Mouse (Mus musculus): ENCODE data around the gene Tubb4a. TPM values are rescaled to one million over a fixed set of nuclear protein-coding genes. Genes with fewer than 3 reads are reported as not detected.

The Tubb4a gene
- polyA plus RNA-seq, 1 experiment from 2014 or later: 17.5 TPM

DNA sequence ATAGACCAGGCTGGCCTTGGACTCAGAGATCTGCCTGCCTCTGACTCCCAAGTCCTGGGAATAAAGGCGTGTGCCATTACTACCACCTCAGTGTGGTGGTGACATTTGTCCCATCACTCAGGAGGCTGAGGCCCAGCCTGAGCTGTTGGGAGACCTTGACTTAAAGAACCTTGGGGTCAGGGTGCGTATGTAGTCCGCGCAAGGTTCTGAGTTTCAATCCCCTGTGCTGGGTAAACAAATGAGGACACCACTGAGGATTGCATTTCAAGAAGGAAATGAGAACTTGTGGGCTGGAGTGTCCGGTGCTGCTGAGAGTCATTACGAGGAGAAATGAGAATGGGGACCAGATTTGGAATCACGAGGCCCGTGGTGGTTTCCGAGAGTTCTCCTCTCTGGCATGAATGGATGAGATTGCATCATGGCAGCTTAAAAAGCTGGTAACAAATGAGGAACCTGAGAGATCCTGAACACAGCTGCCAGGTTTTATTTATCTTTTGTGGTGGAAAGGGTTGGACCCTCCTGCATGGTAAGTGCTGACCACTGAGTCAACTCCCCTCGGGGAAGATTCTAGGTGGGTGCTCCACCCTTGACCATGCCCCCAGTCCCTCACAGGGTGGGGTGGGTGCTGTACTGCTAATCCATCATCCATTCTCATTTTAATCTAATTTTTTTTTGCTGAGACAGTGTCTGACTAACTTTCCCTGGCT lies 25.3 kb upstream of the Tubb4a start:
- ATAC-seq (ENCODE audit: low FRiP score, low read depth): no peak
- H3K4me2 ChIP-seq (replicated peaks): no peak overlapping the region
- 85% methylated on average over 10 of the region's 10 CpGs for WGBS
- H3K27me3 ChIP-seq: no peaks in the 10 kb centered on the region
- H3K4me1 ChIP-seq: no peaks in the 10 kb centered on the region
- no peaks in the 10 kb centered on the region for H3K9me3 ChIP-seq
- no peaks in the 10 kb centered on the region for H3K36me3 ChIP-seq
- no peak overlapping the region for H3K27ac ChIP-seq
- H3K4me3 ChIP-seq: no peak overlapping the region
- no peak overlapping the region for H3K9ac ChIP-seq

DNA sequence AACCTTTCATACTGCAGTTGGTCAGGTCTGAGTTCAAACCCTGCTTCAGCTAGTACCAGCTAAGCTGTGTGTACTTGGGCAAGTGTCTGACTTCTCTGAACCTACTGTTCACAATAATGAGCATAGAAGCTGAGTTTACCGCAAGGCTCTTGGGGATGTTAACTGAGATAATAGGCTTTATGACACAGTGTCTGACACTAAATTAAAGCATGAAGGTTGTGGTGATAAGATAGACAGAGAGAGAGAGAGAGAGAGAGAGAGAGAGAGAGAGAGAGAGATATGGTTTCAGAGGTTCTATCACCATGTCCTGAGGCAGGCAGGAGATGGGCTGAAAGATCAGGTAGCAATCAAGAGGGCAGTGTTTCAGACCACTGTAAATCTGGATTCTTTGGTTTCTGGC lies 22.4 kb upstream of the Tubb4a start:
- no peak overlapping the region for H3K4me2 ChIP-seq (replicated peaks)
- H3K27ac ChIP-seq: no peak overlapping the region
- no peaks in the 10 kb centered on the region for H3K27me3 ChIP-seq
- ATAC-seq (ENCODE audit: low FRiP score, low read depth): no peak
- no peak overlapping the region for H3K9ac ChIP-seq
- peaks cover 15% of the 10 kb centered on the region for H3K4me1 ChIP-seq
- H3K36me3 ChIP-seq: peaks cover 6% of the 10 kb centered on the region
- no peak overlapping the region for H3K4me3 ChIP-seq
- no peaks in the 10 kb centered on the region for H3K9me3 ChIP-seq
- 93% methylated on average over 1 of the region's 1 CpGs for WGBS

DNA sequence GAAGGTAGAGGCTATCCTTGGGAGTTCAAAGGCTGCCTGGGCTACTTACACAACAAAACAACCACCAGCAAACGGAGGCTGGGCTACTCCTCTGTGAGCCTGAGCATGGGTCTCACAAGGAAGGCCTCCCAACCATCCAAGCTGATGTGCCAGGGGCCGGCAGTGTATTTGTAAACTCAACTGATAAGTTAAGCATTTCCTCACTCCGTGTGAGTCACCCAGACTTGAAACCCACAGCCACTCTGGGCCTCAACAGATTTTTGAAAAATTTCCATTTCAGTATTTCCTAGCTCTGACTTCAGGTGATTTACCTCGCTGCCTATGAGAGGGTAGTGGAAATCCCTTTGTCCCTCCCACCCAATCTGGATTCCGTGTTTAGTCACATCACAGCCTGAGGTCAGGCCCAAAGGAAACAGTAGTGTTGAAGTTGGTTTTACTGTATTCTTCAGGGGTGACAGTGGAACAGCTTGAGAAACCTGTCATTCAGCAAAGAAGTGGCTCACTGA lies 21.1 kb upstream of the Tubb4a start:
- Histone ChIP-seq H3K4me2 (replicated peaks) (no peak overlapping the region), H3K9me3 (no peaks in the 10 kb centered on the region), H3K27ac (no peak overlapping the region), H3K4me3 (no peak overlapping the region), H3K4me1 (peaks cover 22% of the 10 kb centered on the region), H3K27me3 (no peaks in the 10 kb centered on the region), H3K9ac (no peak overlapping the region), H3K36me3 (peaks cover 6% of the 10 kb centered on the region)
- ATAC-seq (ENCODE audit: low FRiP score, low read depth): no peak
- WGBS: 48% methylated on average over 5 of the region's 5 CpGs

DNA sequence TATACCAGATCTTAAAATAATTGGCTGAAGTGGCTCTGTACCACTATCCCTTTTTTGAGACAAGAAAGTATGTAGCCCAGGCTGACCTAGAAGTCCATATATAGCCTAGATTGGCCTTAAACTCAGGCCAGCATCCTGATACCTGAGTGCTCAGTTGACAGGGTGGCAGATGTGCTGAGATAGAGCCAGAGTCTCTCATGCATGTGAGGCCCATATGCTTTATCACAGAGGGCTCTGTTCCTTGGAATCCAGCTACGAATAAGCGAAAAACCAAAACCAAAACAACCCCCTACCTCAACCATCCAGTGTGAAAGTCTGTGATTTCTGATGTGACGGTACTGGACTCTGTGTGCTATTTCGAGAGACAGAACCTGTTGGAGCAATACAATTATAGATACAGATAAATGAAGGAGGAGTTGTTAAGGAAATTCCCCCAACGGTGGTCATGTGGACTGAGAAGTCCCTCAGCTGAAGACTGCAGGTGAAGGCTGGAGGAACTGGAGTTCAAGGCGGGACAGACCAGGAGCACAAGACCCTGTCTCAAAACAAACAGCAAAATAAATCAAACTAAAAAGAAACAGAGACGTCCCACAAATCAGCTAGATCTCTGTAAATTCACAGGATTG lies 20.6 kb upstream of the Tubb4a start:
- peaks cover 6% of the 10 kb centered on the region for H3K36me3 ChIP-seq
- no peak overlapping the region for H3K4me3 ChIP-seq
- H3K27me3 ChIP-seq: no peaks in the 10 kb centered on the region
- H3K9me3 ChIP-seq: no peaks in the 10 kb centered on the region
- WGBS: 80% methylated on average over 7 of the region's 7 CpGs
- H3K4me2 ChIP-seq (replicated peaks): no peak overlapping the region
- H3K9ac ChIP-seq: no peak overlapping the region
- H3K27ac ChIP-seq: no peak overlapping the region
- peaks cover 22% of the 10 kb centered on the region for H3K4me1 ChIP-seq
- no peak for ATAC-seq (ENCODE audit: low FRiP score, low read depth)

DNA sequence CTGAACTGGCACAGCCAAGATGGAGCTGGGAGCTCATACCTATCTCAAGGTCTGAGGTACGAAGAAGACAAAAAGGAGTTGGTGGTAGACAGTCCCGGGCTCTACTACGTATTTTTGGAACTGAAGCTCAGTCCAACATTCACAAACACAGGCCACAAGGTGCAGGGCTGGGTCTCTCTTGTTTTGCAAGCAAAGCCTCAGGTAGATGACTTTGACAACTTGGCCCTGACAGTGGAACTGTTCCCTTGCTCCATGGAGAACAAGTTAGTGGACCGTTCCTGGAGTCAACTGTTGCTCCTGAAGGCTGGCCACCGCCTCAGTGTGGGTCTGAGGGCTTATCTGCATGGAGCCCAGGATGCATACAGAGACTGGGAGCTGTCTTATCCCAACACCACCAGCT lies 19.5 kb upstream of the Tubb4a start:
- no peaks in the 10 kb centered on the region for H3K27me3 ChIP-seq
- no peak overlapping the region for H3K4me3 ChIP-seq
- H3K9ac ChIP-seq: no peak overlapping the region
- no peak for ATAC-seq (ENCODE audit: low FRiP score, low read depth)
- H3K36me3 ChIP-seq: peaks cover 9% of the 10 kb centered on the region
- no peak overlapping the region for H3K27ac ChIP-seq
- peaks cover 22% of the 10 kb centered on the region for H3K4me1 ChIP-seq
- H3K9me3 ChIP-seq: no peaks in the 10 kb centered on the region
- 90% methylated on average over 5 of the region's 5 CpGs for WGBS
- H3K4me2 ChIP-seq (replicated peaks): peak overlapping the region; percentile 78

DNA sequence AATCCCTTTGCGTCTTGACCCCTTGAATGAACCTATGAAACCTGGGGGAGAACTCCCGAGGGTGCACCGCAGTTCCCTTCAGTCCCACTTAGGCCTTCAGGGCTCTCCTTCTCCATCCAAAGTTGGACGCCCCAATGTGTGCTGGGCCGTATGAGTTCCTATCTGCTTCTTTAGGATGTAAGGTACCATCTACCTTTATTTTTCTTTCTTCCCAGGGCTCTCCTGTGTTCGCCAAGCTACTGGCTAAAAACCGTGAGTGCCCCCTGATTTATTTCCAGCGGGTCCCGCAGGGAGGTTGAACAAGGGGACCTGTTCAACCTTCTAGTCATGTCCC lies 18.4 kb upstream of the Tubb4a start:
- 7% methylated on average over 9 of the region's 9 CpGs for WGBS
- Histone ChIP-seq H3K27ac (no peak overlapping the region), H3K9ac (peak overlapping the region; percentile 77), H3K4me1 (peaks cover 22% of the 10 kb centered on the region), H3K9me3 (no peaks in the 10 kb centered on the region), H3K27me3 (no peaks in the 10 kb centered on the region), H3K4me3 (peak overlapping the region; percentile 71), H3K4me2 (replicated peaks) (peak overlapping the region; percentile 78), H3K36me3 (peaks cover 9% of the 10 kb centered on the region)
- ATAC-seq (ENCODE audit: low FRiP score, low read depth): no peak

DNA sequence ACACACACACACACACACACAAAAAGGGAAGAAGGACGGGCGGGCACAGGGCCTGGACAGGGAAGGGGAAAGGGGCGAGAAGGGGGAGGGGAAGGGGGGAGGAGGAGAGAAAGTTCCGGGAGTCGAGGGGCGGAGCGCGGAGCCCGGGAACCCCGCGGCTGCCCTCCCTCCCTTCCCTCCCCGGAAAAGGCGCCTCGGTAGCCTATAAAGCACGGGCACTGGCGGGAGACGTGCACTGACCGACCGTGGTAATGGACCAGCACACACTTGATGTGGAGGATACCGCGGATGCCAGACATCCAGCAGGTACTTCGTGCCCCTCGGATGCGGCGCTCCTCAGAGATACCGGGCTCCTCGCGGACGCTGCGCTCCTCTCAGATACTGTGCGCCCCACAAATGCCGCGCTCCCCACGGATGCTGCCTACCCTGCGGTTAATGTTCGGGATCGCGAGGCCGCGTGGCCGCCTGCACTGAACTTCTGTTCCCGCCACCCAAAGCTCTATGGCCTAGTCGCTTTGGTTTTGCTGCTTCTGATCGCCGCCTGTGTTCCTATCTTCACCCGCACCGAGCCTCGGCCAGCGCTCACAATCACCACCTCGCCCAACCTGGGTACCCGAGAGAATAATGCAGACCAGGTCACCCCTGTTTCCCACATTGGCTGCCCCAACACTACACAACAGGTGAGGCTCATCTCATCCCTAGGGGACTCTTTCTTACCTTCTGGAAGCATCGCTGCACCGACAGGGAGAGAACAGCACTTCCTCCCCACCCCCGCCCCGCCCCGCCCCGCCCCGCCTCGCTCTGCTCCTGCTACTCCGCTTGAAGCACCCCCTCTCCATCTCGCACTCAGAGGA lies 17.8 kb upstream of the Tubb4a start, which contains the start of gene Tnfsf9:
TSS of gene Tnfsf9 (plus strand) at position 145 of the 854 bp plus-strand sequence.
- H3K4me3 ChIP-seq: peak within 1 kb of the TSS; percentile 71
- H3K9ac ChIP-seq: peak within 1 kb of the TSS; percentile 77
- H3K4me2 ChIP-seq (replicated peaks): peak within 1 kb of the TSS; percentile 78
- peaks cover 9% of the 10 kb centered on the region for H3K36me3 ChIP-seq
- peak; percentile 80 for ATAC-seq (ENCODE audit: low FRiP score, low read depth)
- WGBS: under 1% methylated on average over 59 of the region's 61 CpGs
- no peaks in the 10 kb centered on the region for H3K27me3 ChIP-seq
- peak within 1 kb of the TSS; percentile 58; the same call in 1 of the 2 replicates for H3K27ac ChIP-seq
- H3K9me3 ChIP-seq: no peaks in the 10 kb centered on the region
- peaks cover 22% of the 10 kb centered on the region for H3K4me1 ChIP-seq

DNA sequence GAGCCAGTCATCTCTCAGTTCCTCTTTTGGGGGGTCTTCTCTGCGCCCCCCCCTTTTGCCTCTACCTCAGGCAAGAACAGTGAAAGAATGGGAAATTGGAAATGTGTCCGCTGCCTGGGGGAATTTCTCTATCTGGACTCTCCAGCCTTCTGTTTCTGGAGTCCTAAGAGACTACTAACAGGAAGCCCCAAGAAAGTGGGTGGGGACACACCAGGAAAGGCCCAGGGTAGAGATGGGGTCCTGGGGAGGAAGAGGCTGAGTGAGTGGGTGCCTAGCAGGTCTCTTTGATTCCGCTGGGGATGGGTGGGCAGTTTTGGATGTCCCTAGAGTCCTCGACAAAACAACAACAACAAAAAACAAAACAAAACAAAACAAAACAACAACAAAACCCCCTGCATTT lies 16.9 kb upstream of the Tubb4a start:
- Histone ChIP-seq H3K27ac (no peak overlapping the region), H3K36me3 (peaks cover 9% of the 10 kb centered on the region), H3K9me3 (no peaks in the 10 kb centered on the region), H3K27me3 (no peaks in the 10 kb centered on the region), H3K4me1 (peaks cover 22% of the 10 kb centered on the region), H3K4me2 (replicated peaks) (peak overlapping the region; percentile 78), H3K9ac (peak overlapping the region; percentile 77; the same call in 1 of the 2 replicates), H3K4me3 (peak overlapping the region; percentile 71)
- peak; percentile 12; the same call in 1 of the 2 replicates for ATAC-seq (ENCODE audit: low FRiP score, low read depth)
- 44% methylated on average over 4 of the region's 4 CpGs for WGBS

DNA sequence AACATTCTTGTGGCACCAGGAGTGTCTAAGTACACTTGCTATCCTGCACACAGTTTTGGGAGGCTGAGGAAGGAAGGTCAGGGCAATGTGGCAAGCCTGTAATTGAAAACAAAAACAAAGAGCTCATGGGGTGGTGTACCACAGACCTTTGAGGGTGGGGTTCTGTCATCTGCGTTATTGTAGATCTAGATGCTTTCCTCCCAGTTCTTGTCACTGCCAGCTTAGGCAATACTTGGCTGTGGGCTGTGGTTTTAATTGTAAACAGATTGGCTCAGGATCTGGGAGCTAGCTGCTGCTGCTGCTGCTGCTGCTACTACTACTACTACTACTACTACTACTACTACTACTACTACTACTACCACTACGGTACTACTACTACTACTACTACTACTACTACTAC lies 14.7 kb upstream of the Tubb4a start:
- 69% methylated on average over 2 of the region's 2 CpGs for WGBS
- peaks cover 21% of the 10 kb centered on the region for H3K4me1 ChIP-seq
- ATAC-seq (ENCODE audit: low FRiP score, low read depth): no peak
- H3K4me2 ChIP-seq (replicated peaks): no peak overlapping the region
- H3K9ac ChIP-seq: no peak overlapping the region
- H3K9me3 ChIP-seq: no peaks in the 10 kb centered on the region
- no peaks in the 10 kb centered on the region for H3K27me3 ChIP-seq
- no peak overlapping the region for H3K27ac ChIP-seq
- peaks cover 8% of the 10 kb centered on the region for H3K36me3 ChIP-seq
- H3K4me3 ChIP-seq: no peak overlapping the region

DNA sequence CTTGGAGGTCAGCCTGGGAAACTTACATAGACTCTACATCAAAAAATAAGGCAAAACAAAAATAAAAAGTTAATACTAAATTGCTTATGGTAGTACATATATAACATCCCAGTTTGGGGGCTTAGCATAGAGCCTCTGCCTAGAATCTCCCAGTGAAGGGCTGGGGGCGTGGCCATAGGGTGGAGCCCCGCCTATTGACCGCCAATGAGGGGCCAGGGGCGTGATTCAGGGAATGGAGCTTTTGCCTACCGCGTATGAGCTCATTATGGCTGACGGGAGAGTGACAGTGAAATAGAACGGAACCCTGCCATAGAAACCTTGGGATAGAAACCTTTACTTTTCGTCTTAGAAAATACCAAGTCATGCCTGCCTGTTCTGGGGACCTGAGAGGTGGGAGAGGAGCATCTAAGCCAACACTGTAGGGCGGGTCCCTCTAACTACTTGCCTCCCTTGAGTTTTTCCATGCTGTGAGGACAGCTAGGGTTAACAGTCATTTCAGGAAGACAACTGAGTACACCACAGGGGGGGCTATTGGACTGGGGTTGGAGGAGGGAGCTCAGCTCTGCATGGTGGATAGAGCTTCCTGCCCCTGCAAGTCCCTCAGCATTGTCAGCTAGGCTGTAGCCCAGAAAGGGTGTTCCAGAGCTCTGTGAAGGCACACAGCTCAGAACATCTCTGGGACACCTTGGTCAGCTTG lies 12.2 kb upstream of the Tubb4a start:
- Histone ChIP-seq H3K4me3 (no peak overlapping the region), H3K27me3 (peaks cover 10% of the 10 kb centered on the region), H3K36me3 (0 out of 2 replicates have a peak, but pooled peaks cover 3% of the 10 kb centered on the region), H3K4me2 (replicated peaks) (no peak overlapping the region), H3K27ac (no peak overlapping the region), H3K9me3 (no peaks in the 10 kb centered on the region), H3K4me1 (peaks cover 15% of the 10 kb centered on the region), H3K9ac (no peak overlapping the region)
- ATAC-seq (ENCODE audit: low FRiP score, low read depth): no peak
- WGBS: 8% methylated on average over 10 of the region's 10 CpGs

DNA sequence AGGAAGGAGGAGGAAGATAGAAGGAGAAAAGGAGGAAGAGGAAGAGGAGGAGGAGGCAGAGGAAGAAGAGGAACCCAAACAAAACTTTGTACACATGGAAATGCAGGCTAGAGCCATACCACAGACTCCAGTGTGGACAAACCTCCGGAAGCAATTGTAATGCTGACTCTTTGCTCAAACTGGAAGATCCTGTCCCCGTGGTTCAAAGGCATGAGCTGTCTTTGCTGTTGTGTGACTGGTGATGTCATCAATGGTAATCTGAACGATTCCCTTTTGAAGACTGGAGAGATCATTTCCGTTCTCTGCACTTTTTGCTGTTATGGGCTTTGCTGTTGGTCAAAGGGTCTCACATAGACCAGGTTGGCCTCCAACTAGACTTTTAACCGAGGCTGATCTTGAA lies 10.7 kb upstream of the Tubb4a start:
- Histone ChIP-seq H3K4me1 (peaks cover 9% of the 10 kb centered on the region; the same call in 1 of the 2 replicates), H3K9me3 (no peaks in the 10 kb centered on the region), H3K4me2 (replicated peaks) (no peak overlapping the region), H3K27ac (no peak overlapping the region), H3K9ac (no peak overlapping the region), H3K4me3 (no peak overlapping the region), H3K36me3 (0 out of 2 replicates have a peak, but pooled peaks cover 3% of the 10 kb centered on the region), H3K27me3 (peaks cover 11% of the 10 kb centered on the region)
- 82% methylated on average over 5 of the region's 5 CpGs for WGBS
- no peak for ATAC-seq (ENCODE audit: low FRiP score, low read depth)

Measured in limb, embryonic 13.5 days (tissue).